Mouse (Mus musculus) limb, embryonic 14.5 days (tissue): ENCODE data around the gene Tnfsf10. TPM values are rescaled to one million over a fixed set of nuclear protein-coding genes. Genes with fewer than 3 reads are reported as not detected.

Experiments used
- ATAC-seq: fragments of 200-750 bp; cut with Nextera tagmentation; 2 replicates; pipeline ENCODE4 v1.8.0; 2017; ENCODE audit warnings: low read depth, moderate number of reproducible peaks, moderate TSS enrichment; ENCODE audit not compliant: low FRiP score
- DNase-seq: peaks from one replicate; pipeline ENCODE4 v3.0.0-alpha.2; 2015; ENCODE audit warnings: low spot score
- H3K27ac ChIP-seq: fragments of 300-500 bp; sonication (generic); replicated peaks from 2 replicates; pipeline ENCODE4 v1.5.1; 2014; ENCODE audit warnings: low read depth, mild to moderate bottlenecking, low read length, moderate library complexity, mixed read lengths
- H3K27me3 ChIP-seq: fragments of 300-500 bp; sonication (generic); 2 replicates; pipeline ENCODE4 v1.6.1; 2014; ENCODE audit warnings: low read length, mixed read lengths; ENCODE audit not compliant: control insufficient read depth, insufficient read depth
- H3K36me3 ChIP-seq: fragments of 300-500 bp; sonication (generic); 2 replicates; pipeline ENCODE4 v1.6.1; 2014; ENCODE audit warnings: mild to moderate bottlenecking, low read length, moderate library complexity, mixed read lengths; ENCODE audit not compliant: control insufficient read depth, insufficient read depth
- H3K4me1 ChIP-seq: fragments of 300-500 bp; sonication (generic); 2 replicates; pipeline ENCODE4 v1.6.1; 2014; ENCODE audit warnings: antibody characterized with exemption, low read length, mixed read lengths; ENCODE audit not compliant: control insufficient read depth, insufficient read depth
- H3K4me2 ChIP-seq: fragments of 300-500 bp; sonication (generic); replicated peaks from 2 replicates; pipeline ENCODE4 v1.6.1; 2014; ENCODE audit warnings: low read depth, mild to moderate bottlenecking, low read length, moderate library complexity; ENCODE audit not compliant: severe bottlenecking
- H3K4me3 ChIP-seq: fragments of 300-500 bp; sonication (generic); replicated peaks from 2 replicates; pipeline ENCODE4 v1.5.1; 2014; ENCODE audit warnings: low read length
- H3K9ac ChIP-seq: fragments of 300-500 bp; sonication (generic); 2 replicates; pipeline ENCODE4 v1.6.1; 2014; ENCODE audit warnings: mild to moderate bottlenecking, low read depth, low read length, moderate library complexity; ENCODE audit not compliant: severe bottlenecking
- H3K9me3 ChIP-seq: fragments of 300-500 bp; sonication (generic); 2 replicates; pipeline ENCODE4 v1.6.1; 2016; ENCODE audit warnings: low read length; ENCODE audit not compliant: control insufficient read depth
- POLR2A ChIP-seq: fragments of 200-500 bp; IDR thresholded peaks from 2 replicates; pipeline ENCODE4 v1.8.0; 2012; ENCODE audit warnings: inconsistent platforms, mild to moderate bottlenecking, moderate library complexity, borderline replicate concordance; ENCODE audit not compliant: insufficient read depth, insufficient read length; ENCODE audit errors: extremely low read depth
- WGBS: fragments of 180-500 bp; shearing (Covaris S2); extraction: QIAGEN DNeasy Blood & Tissue Kit; methylation state at CpG from one replicate; pipeline ENCODE4 v1.1.7; 2014; 5-methylcytosine and 5-hydroxymethylcytosine counted together
- polyA plus RNA-seq, 2 experiments: library from polyadenylated mRNA; depleted of rRNA in 1 of 2; stranded (reverse) in 1 of 2; unstranded in 1 of 2; fragments of >200 nt; fragmentation: Nextera tagmentation in 1 of 2; extraction: Ambion mirVana in 1 of 2; gene quantifications; 2 replicates each; pipeline versions ENCODE4 v1.2.1 to v1.2.3; 2012 to 2014

Tnfsf10 gene
- polyA plus RNA-seq, 2 experiments, result 0.14 to 0.17 TPM

DNA sequence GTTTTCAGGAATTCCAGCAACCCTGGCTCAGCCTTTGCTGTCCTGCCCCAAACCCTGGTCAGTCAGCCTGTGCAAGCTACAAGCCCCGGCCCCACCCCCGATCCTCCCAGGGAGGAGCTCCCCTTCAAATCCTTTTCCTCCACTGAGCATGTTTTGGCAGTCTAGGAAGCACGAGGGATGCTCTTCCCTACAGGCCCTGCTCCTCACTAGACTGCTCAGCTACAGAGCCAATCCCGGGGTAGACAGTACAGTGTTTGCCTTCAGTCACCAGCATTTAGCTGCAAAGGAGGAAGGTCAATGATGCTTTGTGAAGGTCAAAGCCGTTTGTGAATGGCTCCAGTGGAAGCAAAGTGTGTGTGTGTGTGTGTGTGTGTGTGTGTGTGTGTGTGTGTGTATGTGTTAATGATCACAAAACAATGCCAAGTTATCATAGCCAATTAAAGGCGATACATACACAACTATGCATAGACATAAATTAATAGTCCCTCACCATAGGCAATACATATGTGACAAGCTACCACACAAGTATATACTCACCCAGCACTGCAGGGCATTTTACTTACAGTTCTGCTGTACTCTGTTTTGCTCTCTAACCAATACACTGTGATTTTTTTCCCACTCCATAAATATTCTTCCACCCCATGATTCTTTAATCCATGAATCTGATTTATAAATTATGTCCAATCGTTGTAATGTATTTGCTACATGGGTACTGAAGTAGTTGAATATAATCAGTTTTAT, 23.0 kb upstream of the Tnfsf10 start:
- no peaks in the 10 kb centered on the region for H3K27me3 ChIP-seq
- H3K4me1 ChIP-seq, result no peaks in the 10 kb centered on the region
- H3K36me3 ChIP-seq, result no peaks in the 10 kb centered on the region
- no peak overlapping the region for H3K4me3 ChIP-seq
- no peak overlapping the region for H3K4me2 ChIP-seq
- no peaks in the 10 kb centered on the region for H3K9me3 ChIP-seq
- WGBS, result 67% methylated on average over 7 of the region's 7 CpGs
- no peak overlapping the region for H3K9ac ChIP-seq
- no peak for TF ChIP-seq POLR2A
- no peak for ATAC-seq
- DNase-seq, result no peak
- no peak overlapping the region for H3K27ac ChIP-seq

DNA sequence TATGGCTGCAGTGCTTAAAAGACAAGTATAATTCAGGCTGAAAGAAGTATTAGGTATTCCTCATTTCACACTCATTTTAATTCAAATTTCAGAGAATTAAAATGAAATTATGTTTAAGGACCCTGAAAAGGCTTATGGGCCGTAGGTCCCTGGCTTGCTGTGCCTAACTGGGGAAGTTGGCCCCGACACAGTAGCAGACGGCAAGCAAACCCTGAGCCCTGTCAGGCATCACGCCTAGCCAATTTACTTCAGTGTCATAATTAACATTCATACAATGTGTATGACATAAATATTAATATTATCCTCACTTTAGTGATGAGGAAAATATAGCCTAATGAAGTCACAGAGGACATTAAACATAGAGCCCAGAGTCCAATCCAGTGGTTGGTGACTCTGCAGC, 16.4 kb upstream of the Tnfsf10 start:
- H3K27ac ChIP-seq, result no peak overlapping the region
- H3K36me3 ChIP-seq, result no peaks in the 10 kb centered on the region
- no peaks in the 10 kb centered on the region for H3K27me3 ChIP-seq
- WGBS, result 81% methylated on average over 4 of the region's 4 CpGs
- no peak overlapping the region for H3K4me3 ChIP-seq
- no peak overlapping the region for H3K9ac ChIP-seq
- no peak overlapping the region for H3K4me2 ChIP-seq
- no peaks in the 10 kb centered on the region for H3K4me1 ChIP-seq
- H3K9me3 ChIP-seq, result no peaks in the 10 kb centered on the region
- no peak for TF ChIP-seq POLR2A
- DNase-seq (no peak), ATAC-seq (no peak)

DNA sequence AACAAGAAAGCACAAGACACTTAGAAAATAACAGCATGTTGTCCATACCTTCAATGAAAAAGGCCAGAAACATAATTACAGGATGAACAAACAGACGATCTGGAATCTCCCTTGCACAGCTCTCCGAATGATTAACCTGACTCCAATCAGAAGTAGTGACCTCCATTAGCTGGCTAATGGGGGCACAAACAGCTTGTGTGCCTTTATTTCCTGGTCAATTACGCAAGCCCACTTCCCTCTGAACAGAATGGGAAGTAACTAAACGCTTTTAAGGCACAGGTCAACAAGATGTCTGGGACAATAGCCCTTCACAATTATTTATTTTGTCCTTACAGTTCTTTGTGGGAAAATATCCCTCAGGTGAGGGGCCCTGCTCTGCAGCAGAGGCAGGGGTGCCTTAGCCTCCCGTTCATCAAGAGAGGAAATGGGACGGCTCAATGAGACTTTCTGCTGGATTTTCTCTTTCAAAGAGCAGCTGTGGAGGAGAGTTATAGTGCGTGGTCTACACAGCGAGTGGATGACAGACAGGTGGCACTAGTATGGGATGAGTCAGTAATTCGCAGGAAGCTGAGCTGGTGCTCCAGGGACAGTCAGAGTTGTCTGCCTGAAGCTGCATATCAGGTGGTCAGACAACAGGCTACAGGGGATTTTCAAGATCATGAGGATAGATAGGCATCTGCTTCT, 14.3 kb upstream of the Tnfsf10 start:
- ATAC-seq, result no peak
- Histone ChIP-seq H3K27ac (no peak overlapping the region), H3K36me3 (no peaks in the 10 kb centered on the region), H3K27me3 (no peaks in the 10 kb centered on the region), H3K9ac (no peak overlapping the region), H3K9me3 (no peaks in the 10 kb centered on the region), H3K4me2 (no peak overlapping the region), H3K4me1 (no peaks in the 10 kb centered on the region), H3K4me3 (no peak overlapping the region)
- no peak for TF ChIP-seq POLR2A
- 64% methylated on average over 9 of the region's 9 CpGs for WGBS
- no peak for DNase-seq

DNA sequence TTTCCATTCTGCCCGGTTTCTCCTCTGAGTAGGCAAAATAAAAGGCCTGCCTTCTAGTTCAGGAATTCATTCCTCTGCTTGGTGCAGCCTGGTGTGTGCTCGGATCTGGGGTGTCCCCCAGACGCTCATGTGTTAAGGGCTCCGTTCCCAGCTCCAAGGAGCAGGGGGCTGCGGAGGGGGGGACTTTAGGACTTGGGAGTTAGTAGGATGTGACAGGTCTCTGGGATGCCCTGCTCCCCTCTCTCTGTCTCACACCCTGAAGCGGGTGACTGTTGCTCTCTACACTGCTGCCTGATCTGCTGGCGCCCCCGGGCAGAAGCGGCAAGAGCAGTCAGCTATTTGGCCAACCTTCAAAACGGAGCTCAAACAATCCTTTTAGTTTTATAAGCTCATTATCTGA, 10.0 kb upstream of the Tnfsf10 start:
- no peaks in the 10 kb centered on the region for H3K9me3 ChIP-seq
- 70% methylated on average over 10 of the region's 10 CpGs for WGBS
- H3K9ac ChIP-seq, result no peak overlapping the region
- TF ChIP-seq POLR2A, result no peak
- H3K4me1 ChIP-seq, result no peaks in the 10 kb centered on the region
- no peak for ATAC-seq
- no peak for DNase-seq
- no peaks in the 10 kb centered on the region for H3K27me3 ChIP-seq
- H3K27ac ChIP-seq, result no peak overlapping the region
- H3K36me3 ChIP-seq, result no peaks in the 10 kb centered on the region
- no peak overlapping the region for H3K4me3 ChIP-seq
- no peak overlapping the region for H3K4me2 ChIP-seq

DNA sequence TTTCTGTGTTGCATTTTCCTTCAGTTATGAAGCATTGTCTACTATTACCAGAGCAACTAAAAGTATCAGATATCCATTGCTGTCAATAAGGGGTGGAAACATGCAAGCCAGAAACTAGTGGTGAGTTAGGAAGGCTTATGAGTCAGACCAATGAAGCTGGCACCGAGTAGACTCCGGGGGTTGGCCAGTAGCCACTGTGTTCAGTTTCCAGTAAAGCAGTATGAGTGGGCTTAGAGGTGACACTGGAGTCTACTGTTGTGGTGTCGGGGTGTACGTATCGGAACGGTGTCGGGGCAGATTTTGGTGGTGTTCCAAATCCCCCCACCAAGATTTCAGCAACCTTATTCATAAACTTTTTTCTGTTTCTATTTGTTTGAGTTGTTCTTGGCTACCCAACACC, 5.9 kb upstream of the Tnfsf10 start:
- 88% methylated on average over 7 of the region's 7 CpGs for WGBS
- TF ChIP-seq POLR2A, result no peak
- no peak for DNase-seq
- Histone ChIP-seq H3K36me3 (no peaks in the 10 kb centered on the region), H3K9me3 (no peaks in the 10 kb centered on the region), H3K4me1 (no peaks in the 10 kb centered on the region), H3K4me3 (no peak overlapping the region), H3K27ac (no peak overlapping the region), H3K4me2 (no peak overlapping the region), H3K9ac (no peak overlapping the region), H3K27me3 (no peaks in the 10 kb centered on the region)
- no peak for ATAC-seq
